Mouse (Mus musculus): Measurements from ENCODE around the gene Mxd4. TPM values are rescaled to one million over a fixed set of nuclear protein-coding genes. Genes with fewer than 3 reads are reported as not detected.

The Mxd4 gene
- polyA plus RNA-seq, 1 experiment from 2014 or later, result 26.6 TPM

DNA sequence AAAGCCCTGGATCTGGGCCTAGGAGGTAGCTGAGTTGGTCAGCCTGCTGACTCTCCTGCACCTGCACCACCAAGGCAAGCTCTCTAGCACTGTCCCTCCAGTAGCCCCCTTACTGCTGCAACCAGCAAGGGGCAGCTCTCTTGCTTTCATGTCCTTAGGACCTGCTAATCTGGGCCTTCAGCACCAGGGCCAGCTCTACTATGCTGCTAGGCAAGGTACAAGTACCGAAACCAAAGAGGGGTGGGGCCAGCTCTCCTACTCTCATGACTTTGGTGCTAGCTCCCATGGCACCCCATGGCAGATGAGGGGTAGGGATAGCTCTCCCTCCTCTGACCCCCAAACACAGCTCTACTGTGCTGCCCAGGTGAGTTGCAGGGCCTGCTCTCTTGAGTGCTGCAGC, 63.4 kb downstream of the Mxd4 start:
- 16% methylated on average over 1 of the region's 1 CpGs for WGBS
- H3K27me3 ChIP-seq (ENCODE audit: control insufficient read depth, insufficient read depth, low read length), result no peaks in the 10 kb centered on the region

More for the DNA sequence above, 63.4 kb downstream of the Mxd4 start:
- no peaks in the 10 kb centered on the region for H3K9me3 ChIP-seq (replicated peaks; ENCODE audit: control insufficient read depth, low read length)
- H3K27ac ChIP-seq (ENCODE audit: low read length), result no peak overlapping the region
- ATAC-seq (replicated peaks; ENCODE audit: extremely low read depth, insufficient read depth, low FRiP score), result no peak
- no peaks in the 10 kb centered on the region for H3K36me3 ChIP-seq (ENCODE audit: control insufficient read depth, insufficient read depth)
- H3K4me3 ChIP-seq (ENCODE audit: low read length), result no peak overlapping the region
- no peaks in the 10 kb centered on the region for H3K4me1 ChIP-seq (ENCODE audit: control insufficient read depth, insufficient read depth, low read length)
- no peak overlapping the region for H3K4me2 ChIP-seq (ENCODE audit: low read depth, low read length)
- no peak overlapping the region for H3K9ac ChIP-seq (ENCODE audit: low read length)

Other genes starting within 250 kb of the Mxd4 start
- 41.3 and 44.5 TPM in 2 replicates for gene Gm1673, start 204.3 kb downstream of the Mxd4 start, polyA plus RNA-seq (2015; fragmentation: Nextera tagmentation; extraction: Ambion mirVana)
- gene Nat8l, start 191.7 kb downstream of the Mxd4 start, polyA plus RNA-seq (2015; fragmentation: Nextera tagmentation; extraction: Ambion mirVana), result 0.38 and 0.46 TPM in 2 replicates
- 0.22 and 0.55 TPM in 2 replicates for gene Poln, start 18.3 kb downstream of the Mxd4 start, polyA plus RNA-seq (2015; fragmentation: Nextera tagmentation; extraction: Ambion mirVana)
- 22.3 and 28.4 TPM in 2 replicates for gene Haus3, start 18.2 kb downstream of the Mxd4 start, polyA plus RNA-seq (2015; fragmentation: Nextera tagmentation; extraction: Ambion mirVana)
- gene Zfyve28, start 100.7 kb upstream of the Mxd4 start, polyA plus RNA-seq (2015; fragmentation: Nextera tagmentation; extraction: Ambion mirVana), result 0.49 and 0.72 TPM in 2 replicates
- gene Cfap99, start 100.9 kb upstream of the Mxd4 start, polyA plus RNA-seq (2015; fragmentation: Nextera tagmentation; extraction: Ambion mirVana), result 0.08 TPM in 1 of 2 replicates, not detected in the other
- 111 and 115 TPM in 2 replicates for gene Rnf4, start 148.6 kb upstream of the Mxd4 start, polyA plus RNA-seq (2015; fragmentation: Nextera tagmentation; extraction: Ambion mirVana)
- gene Fam193a, start 182.2 kb upstream of the Mxd4 start, polyA plus RNA-seq (2015; fragmentation: Nextera tagmentation; extraction: Ambion mirVana), result 7.3 and 7.5 TPM in 2 replicates